Mouse (Mus musculus) left cerebral cortex, adult 18-20 months (tissue): ENCODE results near the gene Slc38a3. TPM values are rescaled to one million over a fixed set of nuclear protein-coding genes. Genes with fewer than 3 reads are reported as not detected.

Experiments
- DNase-seq, 2 experiments: peaks; one replicate each; pipeline ENCODE4 v3.0.0; 2021 to 2022; ENCODE audit warnings: low spot score in 2 of 2, mixed read lengths in 1 of 2
- total RNA-seq, 2 experiments: library from RNA; stranded (reverse); gene quantifications; 2 replicates each; pipeline ENCODE4 v1.2.3; 2021

Gene Slc38a3
- total RNA-seq, 2 experiments from 2014 or later: 66.6 to 84.4 TPM

DNA sequence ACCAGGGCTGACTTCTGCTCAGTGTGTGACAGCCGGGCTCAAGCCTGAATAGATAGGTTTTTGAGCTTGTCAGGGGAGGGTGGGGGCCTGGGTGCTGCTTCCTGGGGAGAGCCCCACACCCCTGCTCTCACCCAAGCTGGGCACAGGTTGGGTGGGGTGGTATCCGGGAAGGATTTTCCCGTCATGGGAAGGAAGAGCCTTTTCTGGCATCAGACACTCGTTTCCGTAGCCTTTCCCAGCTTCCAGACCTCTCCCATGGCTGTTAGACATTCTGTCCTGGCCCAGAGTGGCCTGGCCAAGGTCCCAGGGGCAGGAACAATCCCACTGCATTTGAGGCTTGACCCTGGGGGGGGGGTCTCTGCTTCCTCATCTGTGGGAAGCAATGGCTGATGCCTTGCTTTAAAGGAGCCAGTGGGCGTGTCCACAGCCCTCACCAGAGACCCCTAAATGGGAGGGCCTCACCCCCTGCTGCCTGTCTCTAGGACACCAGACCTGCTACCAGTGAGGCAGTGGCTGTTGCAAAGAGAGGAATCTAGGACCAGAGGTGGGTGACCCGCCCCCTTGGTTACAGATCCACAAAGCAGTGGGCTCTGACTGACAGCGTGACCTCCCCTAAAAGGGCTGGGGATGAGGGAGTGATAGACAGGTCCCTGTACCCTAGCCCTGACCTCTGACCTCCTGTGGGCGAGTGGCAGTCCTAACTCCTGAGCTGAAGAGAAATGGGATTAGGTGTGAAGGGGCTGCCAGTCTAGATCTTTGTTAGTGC, 27.7 kb upstream of the Slc38a3 start:
- no peak for DNase-seq

DNA sequence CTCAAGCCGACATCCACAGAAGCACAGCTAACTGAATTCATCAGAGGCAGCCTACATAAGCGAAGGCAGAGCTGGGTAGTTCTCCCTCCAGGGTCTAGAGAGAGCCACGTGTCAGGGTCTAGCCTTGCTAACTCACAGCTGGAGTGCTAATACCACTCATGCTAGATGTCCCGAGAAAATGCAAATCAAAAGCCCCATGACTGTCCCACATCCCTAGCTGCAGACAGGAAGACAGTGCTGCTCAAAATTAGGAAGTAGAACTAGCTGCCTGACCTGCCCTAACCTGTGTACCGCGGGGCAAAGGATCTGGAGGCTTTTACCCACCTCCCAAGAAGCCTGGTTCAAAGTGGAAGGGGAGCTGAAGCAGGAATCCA, 26.8 kb upstream of the Slc38a3 start:
- no peak for DNase-seq

DNA sequence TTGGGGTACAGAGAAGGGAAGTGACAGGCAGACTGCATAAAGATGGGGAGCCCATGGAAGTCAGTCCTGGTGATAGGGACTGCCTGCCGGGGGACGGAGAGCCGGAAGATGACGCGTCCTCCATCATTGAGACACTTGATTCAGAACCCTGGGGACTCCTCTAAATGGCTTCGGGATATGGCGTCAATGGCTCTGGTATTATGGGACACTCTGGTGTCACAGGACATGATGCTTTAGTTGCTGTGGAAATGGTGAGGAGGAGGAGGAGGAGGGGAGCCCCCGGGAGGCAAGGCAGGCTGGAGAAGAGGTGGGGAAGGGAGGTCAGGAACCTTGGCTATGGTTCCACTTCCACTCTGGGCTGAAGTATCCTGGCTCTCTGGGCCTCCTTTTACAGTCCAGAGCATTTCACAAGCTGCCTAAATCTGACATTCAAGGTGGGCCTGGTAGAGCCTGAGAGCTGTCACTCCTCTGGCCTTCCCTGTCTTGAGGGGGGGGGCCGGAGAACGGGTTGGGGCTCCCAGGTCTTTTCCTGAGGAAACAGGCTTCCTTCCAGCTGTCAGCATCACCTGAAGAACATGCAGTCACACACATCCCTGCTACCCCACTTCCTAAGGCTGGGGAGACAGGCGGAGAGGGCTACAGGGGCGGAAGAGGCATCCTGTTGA, 26.2 kb upstream of the Slc38a3 start:
- DNase-seq: no peak

DNA sequence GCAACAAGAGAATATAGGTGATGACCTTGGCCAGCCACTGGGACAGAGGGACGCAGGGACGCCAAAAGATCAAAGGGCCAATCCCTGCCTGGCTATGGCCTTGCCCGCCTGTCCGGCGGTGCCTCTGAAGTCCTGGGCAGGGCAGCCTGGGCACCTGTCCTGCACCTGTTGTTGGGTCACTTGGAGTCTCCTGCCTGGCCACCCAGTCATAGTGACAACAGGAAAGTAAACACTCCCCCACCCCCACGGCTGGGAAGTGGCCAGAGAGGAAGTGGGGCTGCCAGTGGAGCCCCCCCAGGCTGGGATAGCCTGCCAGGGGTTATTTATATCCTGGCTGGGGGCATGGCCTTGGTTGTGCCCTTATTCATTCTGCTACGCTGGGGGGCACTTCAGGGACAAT, 25.3 kb upstream of the Slc38a3 start:
- no peak for DNase-seq

DNA sequence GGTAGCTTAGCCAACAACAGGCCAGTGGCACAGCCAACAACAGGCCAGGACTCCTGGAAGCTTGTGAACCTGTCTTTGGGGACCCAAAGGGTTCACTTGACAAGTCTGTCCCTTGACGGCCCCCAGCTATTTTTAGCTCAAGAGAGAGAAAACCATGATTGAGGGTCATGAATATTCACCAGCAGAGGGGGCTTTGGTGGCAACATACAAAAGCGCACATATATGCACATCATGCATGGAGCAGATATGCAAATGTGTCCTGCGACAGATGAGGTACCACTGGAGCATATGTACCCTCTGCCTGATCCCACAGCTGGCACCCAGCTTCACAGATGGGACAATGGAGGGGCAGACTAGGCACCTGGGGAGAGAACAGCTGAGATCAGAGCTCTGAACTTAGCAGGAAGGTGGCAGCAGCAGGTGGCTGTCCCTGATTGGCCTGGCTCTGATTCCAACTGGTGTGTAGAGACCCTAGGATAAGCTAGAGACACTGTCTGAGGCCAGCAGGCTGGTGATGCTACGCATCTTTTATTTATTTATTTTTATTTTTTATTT, 24.2 kb upstream of the Slc38a3 start:
- DNase-seq: no peak

DNA sequence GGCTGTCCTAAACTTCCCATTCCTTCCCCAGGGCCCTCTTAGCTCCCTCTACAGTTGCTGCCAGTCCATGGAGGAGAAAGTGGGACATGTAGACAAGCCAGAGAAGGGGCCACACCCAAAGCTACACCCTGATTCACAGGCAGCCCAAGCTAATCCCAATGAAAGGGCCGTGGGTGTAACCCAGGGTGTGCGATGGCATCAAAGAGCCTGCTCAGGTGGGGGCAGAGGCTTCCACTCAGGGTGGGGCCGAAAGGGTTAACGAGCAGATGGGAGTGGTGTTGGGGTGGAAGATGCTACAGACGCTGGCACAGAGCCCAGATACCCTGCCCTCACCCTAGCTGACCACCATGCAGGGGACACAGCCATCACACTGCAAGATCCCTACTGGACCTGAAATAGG, 23.5 kb upstream of the Slc38a3 start:
- DNase-seq: no peak

DNA sequence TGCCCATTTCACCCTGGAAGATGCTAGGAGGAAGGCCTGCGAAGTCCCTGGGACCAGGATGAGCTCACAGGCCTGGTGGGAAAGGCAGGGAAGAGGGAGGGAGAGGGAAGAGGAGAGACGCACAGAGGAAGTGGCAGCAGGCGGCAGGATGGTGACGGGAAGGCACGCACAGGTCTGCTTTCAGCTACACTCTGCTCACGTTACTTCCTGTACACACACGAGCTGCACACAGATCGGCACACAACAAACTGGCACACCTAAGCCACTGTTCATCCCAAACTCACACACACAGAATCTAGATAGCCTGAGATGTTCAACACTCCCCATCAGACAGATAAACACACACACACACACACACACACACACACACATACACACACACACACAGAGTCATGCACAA, 21.1 kb upstream of the Slc38a3 start:
- DNase-seq: no peak

DNA sequence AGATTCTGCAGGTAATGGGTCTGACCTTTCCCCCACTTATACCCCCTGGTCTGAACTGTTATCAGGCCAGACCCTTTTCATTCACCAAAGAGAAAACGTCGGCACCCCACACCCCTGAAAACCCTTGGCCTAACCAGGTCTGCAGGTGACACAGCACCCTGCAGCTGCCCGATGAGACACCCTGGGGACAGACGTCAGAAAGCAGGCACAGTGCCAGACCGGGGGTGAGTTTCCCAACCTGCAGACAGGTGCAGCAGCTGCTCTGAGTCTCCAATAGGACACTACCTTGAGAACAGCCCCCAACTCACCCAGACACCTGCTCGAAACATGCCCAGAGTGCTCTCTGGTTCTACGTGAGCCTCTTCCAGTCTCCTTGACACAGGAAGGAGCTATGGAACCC, 19.6 kb upstream of the Slc38a3 start:
- DNase-seq: no peak

DNA sequence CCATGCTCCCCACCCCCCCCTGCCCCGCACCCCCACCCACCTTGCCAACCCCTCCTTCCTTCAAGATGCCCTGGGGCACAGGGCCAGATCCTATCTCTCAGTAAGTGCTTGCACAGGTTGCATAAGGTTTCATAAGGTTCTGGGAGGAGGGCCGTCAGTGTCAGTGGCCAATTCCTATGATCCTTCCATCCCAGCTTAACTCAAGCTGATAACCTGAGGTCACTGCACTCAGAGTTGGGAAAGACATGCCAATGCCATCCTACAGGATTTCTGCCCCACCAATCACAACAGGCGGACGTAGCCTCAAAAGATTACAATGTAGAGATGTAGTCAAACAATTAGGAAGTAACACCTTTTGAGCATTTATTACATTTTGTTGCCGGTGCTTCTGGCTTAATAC, 19.1 kb upstream of the Slc38a3 start:
- no peak for DNase-seq

DNA sequence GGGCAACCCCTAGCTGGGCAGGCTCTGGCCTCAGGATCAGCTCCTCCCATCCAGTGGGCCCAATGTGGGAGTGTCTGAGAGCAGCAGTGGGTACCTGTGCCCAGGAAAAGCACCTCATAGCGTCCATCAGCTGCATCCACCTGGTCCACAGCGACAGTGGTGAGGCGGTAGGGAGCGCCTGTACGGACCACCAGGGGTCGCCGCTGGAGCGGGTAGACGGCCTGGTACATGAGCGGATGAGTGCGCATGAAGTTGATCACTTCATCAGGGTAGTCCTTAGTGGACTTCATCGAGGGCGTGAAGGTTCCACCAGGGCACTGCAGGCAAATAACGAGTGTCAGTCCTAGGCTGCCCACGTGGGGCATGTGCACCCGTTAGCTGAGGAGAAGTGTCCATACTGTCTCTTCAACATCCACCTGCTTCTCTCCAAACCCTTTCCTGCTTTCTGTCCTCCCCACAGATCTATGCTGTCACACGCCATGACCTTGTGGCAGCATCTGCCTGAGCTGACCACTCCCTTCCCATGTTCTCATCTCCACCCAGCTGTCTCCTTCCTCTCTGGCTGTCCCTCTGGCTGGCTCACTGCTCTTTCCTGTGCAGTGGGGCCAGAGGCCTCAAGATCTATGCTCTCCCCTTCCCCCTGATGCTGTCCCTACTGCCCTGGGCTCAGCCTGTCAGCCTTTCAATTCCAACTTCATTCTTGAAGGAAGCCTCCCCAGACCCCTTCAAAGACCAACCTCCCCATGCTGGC, 16.1 kb upstream of the Slc38a3 start:
- DNase-seq: no peak

DNA sequence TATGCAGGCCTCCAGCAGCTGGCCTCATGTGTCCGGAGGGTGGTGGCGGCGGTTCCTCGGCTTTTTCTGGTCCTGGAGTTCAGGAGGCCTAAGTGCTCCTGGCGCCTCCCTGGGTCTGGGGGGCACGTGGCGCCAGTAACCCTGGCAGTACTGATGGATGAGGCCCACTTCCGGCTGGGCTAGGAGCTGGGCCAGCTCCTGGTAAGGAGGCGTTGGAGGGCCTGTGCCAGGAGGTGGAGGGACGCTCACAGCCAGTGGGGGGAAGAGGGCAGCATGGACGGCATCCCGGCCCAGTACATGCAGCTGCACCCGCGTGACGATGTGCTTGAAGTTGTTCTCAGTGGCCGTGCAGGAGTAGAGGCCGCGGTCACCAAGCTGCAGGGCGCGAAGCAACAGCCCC, 13.1 kb upstream of the Slc38a3 start:
- DNase-seq: no peak

DNA sequence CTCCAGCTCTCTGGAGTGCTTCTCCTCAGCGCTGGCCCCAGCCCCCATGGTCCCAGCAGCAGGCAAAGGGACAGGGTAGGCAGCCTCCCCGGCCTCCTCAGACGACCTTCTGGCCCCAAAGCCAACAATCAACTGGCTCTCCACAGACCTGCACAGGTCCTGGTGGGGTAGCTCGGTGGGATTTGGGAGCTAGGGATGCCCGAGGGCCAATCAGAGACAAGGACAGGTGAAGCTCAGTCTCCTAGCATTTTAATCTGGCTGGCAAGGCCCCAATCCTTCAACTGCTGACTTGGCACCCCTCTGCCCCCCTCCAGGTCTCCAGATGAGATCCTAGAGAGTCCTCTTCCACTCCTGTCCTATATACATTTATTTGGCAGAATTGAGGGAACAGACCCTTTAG, 10.2 kb upstream of the Slc38a3 start, which contains the start of gene Gnat1:
Gene Gnat1 (minus strand): TSS at position 212 of the 400 bp plus-strand sequence.
- DNase-seq: no peak

DNA sequence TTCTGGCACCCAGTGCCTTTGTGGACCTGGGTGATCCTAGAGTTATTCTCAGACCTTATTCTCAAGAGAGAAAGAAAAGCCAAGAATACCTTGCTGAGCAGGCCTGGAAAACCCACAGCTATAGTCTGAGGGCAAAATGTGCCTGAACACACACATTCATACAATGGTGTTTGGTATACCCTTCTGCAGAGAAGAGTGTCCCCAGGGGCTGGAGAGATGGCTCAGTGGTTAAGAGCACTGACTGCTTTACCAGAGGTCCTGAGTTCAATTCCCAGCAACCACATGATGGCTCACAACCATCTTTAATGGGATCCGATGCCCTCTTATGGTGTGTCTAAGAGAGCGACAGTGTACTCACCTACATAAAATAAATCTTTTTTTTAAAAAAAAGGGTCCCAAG, 9.5 kb upstream of the Slc38a3 start:
- no peak for DNase-seq

DNA sequence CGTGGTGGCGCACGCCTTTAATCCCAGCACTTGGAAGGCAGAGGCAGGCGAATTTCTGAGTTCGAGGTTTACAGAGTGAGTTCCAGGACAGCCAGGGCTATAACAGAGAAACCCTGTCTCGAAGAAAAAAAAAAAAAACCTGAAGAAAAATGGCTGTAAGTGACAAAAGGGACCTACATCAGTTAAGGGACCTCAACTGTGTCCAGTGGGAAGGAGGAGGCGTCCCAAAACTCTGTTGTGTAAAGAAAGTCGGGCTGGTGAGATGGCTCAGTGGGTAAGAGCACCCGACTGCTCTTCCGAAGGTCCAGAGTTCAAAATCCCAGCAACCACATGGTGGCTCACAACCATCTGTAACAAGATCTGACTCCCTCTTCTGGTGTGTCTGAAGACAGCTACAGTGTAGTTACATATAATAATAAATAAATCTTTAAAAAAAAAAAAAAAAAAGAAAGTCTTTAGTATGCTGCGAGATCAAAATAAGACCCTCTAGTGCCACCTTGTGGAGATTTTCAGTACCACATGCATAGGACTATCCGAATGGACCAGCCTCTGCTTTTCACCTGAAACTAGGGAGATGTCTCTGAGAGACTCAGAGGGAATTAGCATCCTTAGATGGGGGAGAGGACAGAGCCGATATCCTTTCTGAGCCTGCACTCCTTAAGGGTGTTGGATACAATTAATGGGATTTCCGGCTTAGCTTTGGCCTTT, 8.6 kb upstream of the Slc38a3 start:
- DNase-seq: peak; percentile 74 to 87

DNA sequence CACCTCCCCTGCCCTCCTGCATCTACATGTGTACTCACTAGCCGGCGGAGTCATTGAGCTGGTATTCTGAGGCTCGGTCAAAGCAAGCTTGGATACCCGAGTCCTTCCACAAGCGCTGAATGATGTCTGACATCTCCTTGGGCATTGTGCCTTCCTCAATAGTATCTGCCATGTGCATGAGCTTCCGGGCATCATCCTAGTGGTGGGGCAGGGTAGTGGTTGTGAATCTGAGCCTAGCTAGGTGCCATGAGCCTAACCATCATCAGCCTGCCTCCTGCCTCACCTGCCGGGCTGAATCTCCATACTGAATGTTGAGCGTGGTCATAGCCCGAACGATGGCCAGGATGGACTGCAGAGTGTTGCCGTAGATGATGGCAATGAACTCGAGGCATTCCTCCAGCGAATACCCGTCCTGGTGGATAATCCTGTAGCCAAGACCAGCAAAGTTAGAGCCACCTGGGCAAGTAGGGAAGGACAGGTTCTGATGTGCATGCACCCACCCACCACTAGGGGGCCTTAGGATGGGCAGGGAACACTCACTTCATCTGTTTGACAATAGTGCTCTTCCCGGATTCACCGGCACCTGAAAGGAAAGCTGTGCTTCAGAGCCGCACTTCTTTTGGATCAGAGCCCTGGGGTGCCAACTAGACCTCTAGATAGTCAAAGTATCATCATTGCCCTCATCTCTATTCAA, 7.9 kb upstream of the Slc38a3 start:
- DNase-seq: no peak

DNA sequence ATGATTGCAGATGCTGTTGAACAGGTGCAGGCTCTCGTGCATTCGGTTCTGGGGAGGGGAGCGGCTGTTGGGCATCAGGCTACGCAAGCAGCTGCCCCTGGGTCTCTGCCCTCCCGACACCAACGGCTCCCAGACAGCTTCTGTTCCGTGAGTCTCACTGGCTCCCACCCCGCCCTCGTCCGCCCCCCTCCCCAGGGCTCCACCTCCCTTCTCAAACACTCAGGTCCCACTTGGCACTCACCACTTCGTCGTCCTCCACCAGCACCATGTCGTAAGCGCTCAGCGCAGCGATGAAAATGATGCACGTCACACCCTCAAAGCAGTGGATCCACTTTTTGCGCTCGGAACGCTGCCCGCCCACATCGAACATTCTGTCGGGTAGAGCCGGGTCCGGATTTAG, 7.0 kb upstream of the Slc38a3 start:
- peak in 1 of 2 experiments; percentile 32 for DNase-seq

DNA sequence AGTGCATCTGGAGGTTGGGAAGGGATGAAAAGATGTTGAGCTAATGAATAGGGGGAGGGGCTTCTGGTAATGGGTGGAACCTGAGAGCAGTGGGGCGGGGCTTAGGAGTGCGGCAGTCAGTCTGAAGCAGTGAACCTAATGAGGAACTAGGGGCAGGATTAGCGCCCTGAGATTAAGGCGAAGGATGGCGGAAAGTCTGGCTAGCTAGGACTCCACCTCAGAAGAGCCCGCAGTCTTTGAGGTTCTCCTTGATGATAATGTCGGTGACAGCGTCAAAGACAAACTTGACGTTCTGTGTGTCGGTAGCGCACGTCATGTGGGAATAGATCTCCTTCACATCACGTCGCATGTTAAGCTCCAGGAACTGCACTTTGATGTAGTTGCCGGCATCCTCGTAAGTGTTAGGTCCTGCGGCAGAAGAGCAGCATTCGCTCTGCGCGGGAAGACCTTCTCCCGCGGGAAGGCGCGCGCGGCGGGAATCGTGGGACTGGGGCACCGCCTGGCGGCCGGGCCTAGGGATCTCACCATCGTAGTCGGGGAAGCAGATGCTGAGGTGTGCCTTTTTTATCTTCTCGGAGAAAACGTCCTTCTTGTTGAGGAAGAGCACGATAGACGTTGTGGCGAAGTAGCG, 6.5 kb upstream of the Slc38a3 start:
- DNase-seq: peak; percentile 69 to 70

DNA sequence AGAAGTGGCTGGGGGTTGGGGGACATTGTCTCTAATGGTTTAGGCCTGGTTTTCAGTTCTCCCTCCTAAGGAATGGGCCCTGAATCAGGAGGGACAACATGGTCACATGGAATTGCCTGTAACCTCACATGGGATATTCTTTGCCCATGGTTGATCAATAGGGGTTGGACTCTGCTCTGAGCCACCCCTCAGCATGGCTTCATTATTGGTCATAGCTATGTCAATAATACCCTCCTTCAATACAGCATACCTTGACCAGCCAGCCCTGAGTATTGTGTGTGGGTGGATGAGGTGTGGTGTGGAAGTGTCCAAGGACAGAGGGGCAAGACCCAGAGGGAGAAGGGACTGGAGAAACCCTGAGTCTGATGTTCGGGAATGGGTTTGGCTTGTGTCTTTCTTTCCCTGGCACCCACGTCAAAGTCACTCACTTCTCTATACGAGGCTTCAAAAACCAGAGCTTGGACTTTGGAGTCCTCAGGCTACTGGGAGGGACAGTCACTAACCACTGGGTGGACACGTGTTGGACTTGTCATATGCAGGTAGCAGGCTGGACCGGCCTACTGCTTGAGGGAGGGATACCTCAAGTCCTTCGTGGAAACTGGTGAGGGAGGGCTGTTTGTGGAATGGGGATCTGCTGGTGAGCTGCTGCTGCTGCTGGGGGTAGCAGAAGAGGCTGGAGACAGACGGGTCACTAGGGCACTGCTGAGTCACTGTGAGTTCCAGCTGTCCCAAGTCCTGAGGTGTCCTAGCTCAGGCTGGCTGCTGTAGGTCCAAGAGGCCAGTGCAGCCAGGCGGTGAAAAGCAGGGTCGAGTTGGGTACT, 5.5 kb upstream of the Slc38a3 start:
- DNase-seq: no peak

DNA sequence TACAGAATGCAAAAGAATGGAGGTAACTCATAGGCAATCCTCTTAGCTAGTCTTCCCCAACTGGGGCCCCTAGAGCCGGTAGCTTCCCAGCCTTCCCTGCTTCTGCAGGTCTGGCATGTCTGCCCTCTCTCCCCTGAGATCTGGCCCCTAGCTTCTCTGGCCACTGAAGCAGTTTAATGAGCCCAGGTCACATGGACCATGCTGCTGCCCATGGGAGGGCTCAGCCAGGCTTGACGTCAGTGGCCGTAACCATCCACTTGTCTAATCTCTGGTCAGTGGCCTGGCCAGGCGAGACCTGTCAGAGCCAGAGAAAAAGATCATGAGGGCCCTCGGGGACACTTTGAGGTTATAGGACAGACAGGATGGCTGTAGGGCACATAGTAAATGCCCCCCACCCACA, 929 bp upstream of the Slc38a3 start:
- no peak for DNase-seq
